Mouse (Mus musculus): ENCODE measurements around the gene Tmc6. TPM values are rescaled to one million over a fixed set of nuclear protein-coding genes. Genes with fewer than 3 reads are reported as not detected.

Tmc6 gene
- total RNA-seq, 4 experiments from 2014 or later: 10.2 to 12.3 (median 11.4) TPM

DNA sequence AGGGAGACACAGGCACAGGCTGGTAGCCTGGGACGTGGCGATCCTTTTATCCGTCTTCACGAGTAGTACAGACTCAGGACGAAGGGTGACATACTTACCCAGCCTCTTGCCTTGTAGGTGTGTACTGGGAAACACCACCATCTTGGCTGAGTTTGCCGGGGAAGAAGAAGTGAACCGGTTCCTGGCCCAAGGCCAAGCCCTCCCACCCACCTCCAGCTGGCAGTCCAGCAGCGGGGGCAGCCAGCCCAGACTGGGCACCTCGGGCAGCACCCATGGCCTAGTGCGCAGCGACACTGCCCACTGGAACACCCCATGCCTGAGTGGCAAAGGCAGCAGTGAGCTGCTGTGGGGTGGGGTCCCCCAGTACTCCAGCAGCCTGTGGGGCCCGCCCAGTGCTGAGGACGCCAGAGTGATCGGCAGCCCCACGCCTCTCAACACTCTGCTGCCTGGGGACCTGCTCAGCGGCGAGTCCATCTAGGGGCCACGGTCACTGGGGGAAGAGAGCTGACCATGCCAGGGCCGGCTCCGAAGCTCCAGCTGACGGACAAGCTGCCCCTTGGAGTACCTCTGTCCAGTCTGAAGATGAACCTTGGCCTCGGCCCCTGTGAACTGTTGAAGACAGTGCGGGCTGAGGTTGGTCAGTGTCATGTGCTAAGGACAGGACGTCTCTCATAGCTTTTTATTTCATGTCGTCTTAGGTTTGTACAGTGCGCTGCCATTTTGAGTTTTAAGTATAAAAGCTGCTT is 21.5 kb downstream of the Tmc6 start:
- peak in 1 of 2 experiments; percentile 49 for DNase-seq (ENCODE audit: low spot score in 2 of 2)

DNA sequence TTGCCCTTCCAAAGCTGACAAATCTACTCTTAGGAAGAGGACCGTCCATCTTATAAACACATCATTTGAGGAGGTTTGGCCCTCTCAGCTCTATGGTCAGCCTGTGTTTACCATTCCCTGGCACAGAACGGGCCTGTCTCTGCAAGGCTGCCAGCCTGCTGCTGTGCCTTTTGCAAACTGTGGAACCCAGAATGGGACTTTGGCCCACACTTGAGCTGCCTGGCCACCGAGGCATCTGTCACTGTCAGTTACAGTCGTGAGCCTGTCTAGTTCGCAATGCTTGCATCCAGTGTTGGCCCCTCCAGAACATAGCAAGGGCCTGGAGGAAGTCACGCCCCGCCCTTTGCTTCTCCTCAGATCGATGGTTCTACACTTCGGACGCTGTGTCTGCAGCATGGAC is 22.7 kb downstream of the Tmc6 start:
- DNase-seq (ENCODE audit: low spot score in 2 of 2): no peak

DNA sequence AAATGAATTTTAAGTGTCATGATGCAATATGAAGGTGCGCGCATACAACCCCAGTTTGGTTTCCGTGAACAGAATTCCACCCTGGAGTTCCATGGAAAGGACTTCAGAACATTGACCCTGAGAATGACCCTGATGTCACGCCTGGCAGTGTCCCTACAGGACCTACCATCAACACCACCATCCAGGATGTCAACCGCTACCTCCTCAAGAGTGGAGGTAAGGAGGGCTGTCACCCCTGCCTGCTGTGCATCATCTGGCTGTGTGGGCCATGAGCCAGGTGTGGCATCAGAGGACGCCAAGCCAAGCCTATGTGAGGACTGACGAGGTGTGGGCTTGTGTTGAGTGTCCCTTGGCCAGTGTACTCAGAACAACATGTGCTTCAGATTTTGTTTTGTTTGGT is 26.1 kb downstream of the Tmc6 start:
- DNase-seq (ENCODE audit: low spot score in 2 of 2): no peak

DNA sequence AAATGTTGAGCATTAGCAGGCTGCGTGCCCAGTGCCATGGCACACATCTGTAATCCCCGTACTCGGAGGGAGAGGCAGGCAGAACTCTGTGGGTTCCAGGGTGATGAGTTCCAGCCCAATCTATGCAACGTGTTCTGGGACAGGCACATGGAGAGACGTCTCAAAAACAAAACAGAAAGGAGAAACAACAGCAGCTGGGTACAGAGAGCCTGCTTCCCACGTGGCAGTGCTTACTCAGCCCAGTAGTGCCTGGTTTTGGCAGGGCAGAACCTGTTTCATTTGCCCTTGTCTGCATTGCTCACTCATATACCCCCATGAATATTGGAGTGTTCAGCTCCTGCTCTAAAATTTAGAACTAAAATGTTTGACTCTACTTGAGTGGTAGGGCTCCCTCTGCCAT is 30.5 kb downstream of the Tmc6 start:
- no peak for DNase-seq (ENCODE audit: low spot score in 2 of 2)

DNA sequence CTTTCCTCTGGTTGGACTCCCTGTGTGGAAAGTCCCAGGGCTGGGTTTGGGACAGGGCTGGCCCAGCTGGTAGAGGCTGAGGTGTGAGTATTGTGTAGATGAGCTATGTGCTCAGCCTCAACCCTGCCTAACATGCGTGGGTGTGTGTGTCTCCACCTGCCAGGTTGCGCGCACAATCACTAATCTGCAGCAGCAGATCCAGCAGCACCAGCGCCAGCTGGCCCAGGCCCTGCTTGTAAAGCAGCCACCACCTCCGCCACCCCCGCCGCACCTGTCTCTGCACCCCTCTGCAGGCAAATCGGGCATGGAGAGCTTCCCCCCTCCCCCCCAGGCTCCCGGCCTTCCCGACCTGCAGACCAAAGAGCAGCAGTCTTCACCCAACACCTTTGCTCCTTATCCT is 32.6 kb downstream of the Tmc6 start:
- peak; percentile 49 to 93 for DNase-seq (ENCODE audit: low spot score in 2 of 2)

GRCm38 (mm10) chr11:117748628-117749027 is 33.4 kb downstream of the Tmc6 start:
- DNase-seq (ENCODE audit: low spot score in 2 of 2): no peak

GRCm38 (mm10) chr11:117743454-117744030 is 38.5 kb downstream of the Tmc6 start:
- DNase-seq (ENCODE audit: low spot score in 2 of 2): no peak

DNA sequence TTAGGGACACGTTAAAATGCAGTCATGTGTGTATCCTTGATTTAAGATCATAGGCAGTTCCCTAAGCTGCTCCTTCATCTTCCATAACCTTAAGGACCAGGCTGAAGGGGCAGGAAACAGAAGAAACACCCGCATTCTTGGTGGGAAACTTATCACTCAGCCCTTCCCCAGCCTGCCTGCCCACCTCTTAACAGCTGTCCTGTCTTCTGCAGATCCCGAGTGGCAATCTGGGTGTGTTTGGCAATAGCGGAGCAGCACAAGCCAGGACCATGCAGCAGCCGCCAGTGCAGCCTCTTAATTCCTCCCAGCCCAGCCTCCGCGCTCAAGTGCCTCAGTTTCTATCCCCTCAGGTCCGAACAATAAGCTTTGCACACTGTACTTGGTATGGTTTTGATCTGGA is 39.3 kb downstream of the Tmc6 start:
- DNase-seq (ENCODE audit: low spot score in 2 of 2): no peak

- DNase-seq (ENCODE audit: low spot score in 2 of 2): no peak
These were observed 39.8 kb downstream of the Tmc6 start for GRCm38 (mm10) chr11:117742243-117742642.

DNA sequence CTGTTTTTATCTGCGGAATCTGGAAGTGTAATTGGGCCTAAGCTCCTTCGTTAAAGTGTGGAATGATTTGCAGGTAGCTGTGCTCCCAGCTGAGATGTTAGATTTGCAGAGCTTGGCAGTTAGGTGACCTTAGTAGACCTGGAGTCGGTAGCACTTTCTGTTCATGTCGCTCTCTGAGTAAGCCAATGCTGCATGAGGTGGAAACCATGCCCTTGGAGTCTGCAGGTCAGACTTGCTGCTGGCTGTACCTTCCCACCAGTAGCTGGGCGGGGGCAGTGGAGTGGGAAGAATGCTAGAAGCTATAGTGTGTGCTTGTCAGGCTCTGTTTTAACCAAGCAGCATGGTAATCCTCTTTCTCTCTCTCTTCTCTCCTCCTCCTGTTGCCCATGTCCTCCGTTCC is 40.9 kb downstream of the Tmc6 start:
- DNase-seq (ENCODE audit: low spot score in 2 of 2): no peak

- no peak for DNase-seq (ENCODE audit: low spot score in 2 of 2)
These were observed 43.9 kb downstream of the Tmc6 start for GRCm38 (mm10) chr11:117738123-117738522.

DNA sequence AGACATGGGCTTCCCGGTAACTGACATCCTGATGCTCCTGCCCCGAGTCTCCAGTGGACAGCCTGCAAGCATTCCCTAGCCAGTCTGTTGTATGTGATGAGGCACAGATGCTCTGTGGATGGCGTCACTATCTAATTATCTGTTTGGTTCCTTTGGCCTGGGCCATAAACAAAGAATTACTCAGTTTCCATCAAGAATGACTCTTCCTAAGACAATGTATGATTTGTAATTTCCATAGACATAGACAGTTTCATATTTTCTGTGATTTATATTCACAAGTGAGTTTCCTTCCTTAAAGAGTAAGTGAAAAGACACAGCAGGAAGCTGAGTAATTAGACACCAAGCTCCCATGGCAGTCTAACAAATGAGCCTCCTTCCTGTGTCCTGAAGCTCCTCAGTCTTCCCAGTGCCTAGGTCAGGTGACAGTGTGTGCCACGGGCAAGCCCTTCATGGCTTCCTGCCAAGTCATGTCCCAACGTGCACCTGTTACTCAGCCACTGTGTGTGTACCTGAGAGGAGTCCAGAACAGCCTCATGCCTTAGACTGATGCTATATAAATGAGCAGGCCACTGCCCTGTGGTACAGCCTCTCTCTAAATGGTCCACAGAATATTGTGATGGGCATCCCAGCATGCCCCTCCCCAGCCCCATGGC is 45.8 kb downstream of the Tmc6 start:
- DNase-seq (ENCODE audit: low spot score in 2 of 2): no peak

- DNase-seq (ENCODE audit: low spot score in 2 of 2): no peak
These were observed 50.5 kb downstream of the Tmc6 start for GRCm38 (mm10) chr11:117731470-117731869.

GRCm38 (mm10) chr11:117730490-117730838 is 51.5 kb downstream of the Tmc6 start:
- DNase-seq (ENCODE audit: low spot score in 2 of 2): no peak

DNA sequence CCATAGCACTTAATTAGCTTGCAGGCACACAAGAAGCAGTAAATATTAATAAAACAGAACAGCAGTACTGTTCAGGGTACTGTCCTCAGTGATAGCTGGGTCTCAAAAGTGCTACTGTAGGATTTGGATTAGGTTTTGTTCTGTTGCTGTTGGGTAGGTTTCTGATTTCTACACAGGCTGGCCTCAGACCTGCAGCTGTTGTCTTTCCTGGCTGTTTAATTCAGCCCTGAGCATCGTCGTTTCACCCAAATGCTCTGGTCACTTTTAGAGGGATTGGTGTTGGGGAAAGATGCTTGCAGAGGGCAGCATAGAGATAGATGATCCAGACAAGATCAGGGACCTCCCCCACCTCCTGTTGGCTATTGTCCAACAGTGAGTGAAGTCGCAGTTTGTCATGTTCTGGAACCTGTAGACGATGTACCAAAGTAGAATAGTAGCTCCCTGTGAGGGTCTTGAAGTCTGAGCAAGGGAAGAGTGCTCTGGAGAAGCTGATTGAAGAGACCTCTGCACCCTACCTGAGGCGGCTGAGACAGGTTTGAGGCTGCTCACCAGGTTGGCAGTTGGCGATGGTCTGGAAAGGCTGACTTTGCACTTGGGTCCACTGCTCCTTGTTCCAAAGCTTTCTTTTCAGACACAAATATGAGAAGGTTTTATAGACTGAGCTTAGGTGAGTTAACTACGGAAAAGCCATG is 52.1 kb downstream of the Tmc6 start:
- no peak for DNase-seq (ENCODE audit: low spot score in 2 of 2)

GRCm38 (mm10) chr11:117729341-117729740 is 52.7 kb downstream of the Tmc6 start:
- no peak for DNase-seq (ENCODE audit: low spot score in 2 of 2)

GRCm38 (mm10) chr11:117728841-117729240 is 53.2 kb downstream of the Tmc6 start:
- DNase-seq (ENCODE audit: low spot score in 2 of 2): no peak

DNA sequence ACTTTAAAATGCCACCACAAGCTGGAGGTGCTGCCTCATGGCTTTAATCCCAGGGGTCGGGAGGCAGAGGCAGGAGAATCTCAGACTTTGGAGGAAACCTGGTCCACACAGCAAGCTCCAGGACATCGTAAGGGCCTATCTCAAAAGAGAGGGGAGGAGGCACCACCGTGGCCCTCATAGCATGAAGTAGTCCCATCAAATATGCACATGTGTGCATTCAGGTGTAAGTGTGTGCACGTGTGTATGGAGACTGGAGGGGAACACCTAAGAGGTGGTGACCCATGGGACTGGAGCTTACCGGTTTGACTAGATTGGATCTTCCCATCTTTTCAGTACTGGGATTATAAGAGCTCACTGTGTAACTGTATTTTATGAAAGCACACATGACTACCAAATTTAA is 53.8 kb downstream of the Tmc6 start:
- no peak for DNase-seq (ENCODE audit: low spot score in 2 of 2)

GRCm38 (mm10) chr11:117727031-117727430 is 55.0 kb downstream of the Tmc6 start:
- DNase-seq (ENCODE audit: low spot score in 2 of 2): no peak

DNA sequence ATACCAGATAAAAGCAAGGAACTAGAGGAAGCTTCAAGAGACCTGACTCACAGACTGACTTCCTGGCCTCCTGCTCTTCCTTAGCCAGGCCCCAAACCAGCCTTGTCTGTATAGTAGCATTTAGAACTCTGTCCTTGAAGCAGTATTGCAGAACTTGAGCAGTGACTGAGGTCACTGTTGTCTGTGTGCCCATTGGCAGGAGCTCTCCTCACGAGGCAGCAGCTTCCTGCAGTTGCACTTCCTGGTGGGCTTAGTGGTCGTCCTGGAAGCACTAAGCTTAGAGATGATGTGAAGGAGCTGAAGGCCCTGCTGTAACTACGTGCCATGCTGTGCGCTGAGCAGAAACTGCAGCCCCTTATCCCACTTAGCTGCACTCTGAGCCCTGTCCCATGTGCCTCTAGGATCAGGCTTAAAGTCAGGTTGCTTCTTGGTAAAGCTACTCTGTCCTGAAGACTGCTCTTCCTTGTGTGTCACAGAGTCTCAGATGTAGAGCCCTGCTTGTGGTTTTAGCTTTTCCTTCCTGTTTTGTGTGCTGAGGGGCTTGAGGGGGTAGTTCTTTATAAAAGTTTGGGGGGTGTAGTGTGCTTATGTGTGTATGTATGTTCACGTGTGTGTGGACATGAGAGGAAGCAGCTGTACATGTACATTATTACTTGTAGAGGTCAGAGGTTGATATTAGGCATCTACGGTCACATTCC is 57.2 kb downstream of the Tmc6 start:
- no peak for DNase-seq (ENCODE audit: low spot score in 2 of 2)

DNA sequence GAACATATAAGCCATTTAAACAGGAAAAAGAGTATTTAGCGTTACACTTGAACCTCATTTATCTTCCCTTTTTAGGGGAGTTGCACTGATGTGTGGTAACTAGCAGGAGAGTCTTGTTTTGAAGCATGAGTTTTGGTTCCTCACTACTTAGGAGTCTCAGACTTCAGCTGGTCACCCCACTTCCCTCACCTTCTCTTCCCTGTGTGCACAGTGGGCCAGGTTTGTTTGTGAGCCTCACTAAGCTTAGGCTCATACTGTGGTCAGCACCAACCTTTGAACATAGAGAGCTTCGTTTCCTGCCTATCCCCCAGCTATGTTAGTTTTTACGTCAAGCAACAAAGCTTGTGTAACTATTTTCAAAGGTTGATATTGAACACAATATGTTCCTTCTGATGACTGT is 63.2 kb downstream of the Tmc6 start:
- no peak for DNase-seq (ENCODE audit: low spot score in 2 of 2)
